Mouse (Mus musculus) cerebellum, adult 9-11 months (tissue): ENCODE measurements around the gene 1600012H06Rik.
"Not testable (repeated sequence)": the region's sequence is repeated elsewhere in the genome, so short reads cannot be mapped to it uniquely, and the experiment has no call there.

Experiments
- DNase-seq: peaks from one replicate; pipeline ENCODE4 v3.0.0; 2022

The 1600012H06Rik gene

GRCm38 (mm10) chr17:14943009-14943728 lies at the start of gene 1600012H06Rik, which contains the start of gene Wdr27:
1600012H06Rik (plus strand) TSS chr17:14943184.
Wdr27 (minus strand) TSS chr17:14943158.
- DNase-seq = peak; percentile 98

- DNase-seq = not testable (repeated sequence)
Measured at GRCm38 (mm10) chr17:14895058-14895457, 47.9 kb upstream of the 1600012H06Rik start.

DNA sequence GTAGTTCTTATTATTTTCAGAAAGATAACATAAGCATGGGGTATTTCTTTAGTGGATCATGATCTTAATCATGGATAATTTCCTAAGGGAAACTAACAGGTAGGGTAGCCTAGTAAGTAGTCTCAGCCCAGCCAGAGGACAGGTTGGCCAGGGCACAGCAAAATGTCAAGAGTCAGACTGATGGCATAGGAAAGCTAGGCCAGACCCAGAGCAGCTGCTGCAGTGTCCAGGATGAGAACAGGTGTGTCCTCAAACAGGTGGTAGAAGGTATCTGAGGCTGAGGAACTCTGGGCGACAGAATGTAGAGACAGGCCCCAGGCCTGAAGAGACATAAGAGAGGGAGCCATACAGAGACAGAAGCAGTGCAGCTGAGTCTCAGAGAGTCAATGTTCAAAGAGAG lies 44.0 kb upstream of the 1600012H06Rik start:
- DNase-seq = no peak

DNA sequence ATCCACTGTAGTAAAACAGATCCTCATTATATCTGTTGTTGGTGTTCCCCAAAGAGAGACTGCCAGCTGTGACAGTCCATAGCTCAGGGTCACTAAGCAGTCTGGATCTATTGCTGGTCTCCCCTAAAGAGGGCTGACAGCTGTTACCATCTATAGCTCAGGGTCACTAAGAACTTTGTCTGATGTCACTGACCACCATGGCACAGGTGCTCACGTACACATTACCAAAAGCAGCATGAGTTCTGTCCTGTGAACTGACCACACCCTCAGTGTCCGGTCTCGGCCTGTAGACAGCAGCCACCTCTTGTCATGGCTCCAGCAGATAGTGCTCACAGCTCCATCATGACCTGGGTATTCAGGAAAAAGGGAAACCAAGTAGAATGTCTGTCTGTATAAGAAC lies 39.8 kb upstream of the 1600012H06Rik start:
- DNase-seq = no peak

DNA sequence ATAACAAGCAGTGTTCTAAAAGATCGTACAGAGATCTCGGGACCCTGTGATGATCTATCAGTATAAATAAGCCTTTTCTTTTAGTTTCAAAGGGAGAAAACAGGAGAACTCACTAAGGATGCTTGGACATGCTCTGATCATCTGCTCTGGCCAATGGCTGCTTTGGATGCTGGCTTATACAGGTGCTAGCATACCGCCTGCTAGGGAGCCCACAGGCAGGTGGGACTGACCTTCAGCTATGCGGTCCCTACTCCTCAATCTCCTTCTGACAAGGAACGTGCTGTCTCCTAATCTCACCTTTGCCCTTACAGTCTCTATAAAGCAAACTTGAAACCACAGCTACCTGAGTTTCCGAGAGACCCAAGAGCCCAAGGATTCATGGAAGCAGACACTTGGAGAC lies 38.8 kb upstream of the 1600012H06Rik start:
- DNase-seq = no peak

DNA sequence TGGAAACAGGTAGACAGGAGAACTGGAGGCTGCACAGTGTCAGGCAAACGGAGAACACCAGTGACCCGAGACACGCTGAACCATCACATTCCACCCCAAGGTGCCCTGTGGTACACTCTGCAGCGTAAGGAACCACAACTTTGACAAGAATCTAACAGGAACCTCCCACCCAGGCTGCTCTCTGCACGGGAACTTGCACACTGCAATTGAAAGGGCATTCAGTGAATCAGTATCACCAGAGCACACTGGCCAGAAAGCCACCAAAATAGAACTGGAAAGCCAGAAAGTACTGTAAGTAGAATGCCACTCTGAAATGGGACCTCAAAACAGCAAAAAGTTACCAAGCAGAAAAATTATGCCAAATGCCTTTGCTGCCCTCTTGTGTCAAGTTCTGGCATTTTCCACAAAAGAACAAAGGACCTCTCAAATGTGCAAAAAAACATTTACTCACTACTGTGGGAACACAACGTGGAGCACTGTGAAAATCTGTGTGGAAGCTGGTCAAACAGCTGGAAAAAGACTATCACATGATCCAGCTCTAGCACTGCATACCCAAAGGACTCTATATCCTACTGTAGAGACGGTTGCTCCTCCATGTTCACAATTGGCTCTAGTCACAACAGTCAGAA lies 38.2 kb upstream of the 1600012H06Rik start:
- peak; percentile 21 for DNase-seq

- DNase-seq = no peak
Measured at GRCm38 (mm10) chr17:14906611-14907010, 36.4 kb upstream of the 1600012H06Rik start.

GRCm38 (mm10) chr17:14907136-14907535 lies 35.8 kb upstream of the 1600012H06Rik start:
- no peak for DNase-seq

- no peak for DNase-seq
Measured at GRCm38 (mm10) chr17:14909331-14909730, 33.7 kb upstream of the 1600012H06Rik start.

DNA sequence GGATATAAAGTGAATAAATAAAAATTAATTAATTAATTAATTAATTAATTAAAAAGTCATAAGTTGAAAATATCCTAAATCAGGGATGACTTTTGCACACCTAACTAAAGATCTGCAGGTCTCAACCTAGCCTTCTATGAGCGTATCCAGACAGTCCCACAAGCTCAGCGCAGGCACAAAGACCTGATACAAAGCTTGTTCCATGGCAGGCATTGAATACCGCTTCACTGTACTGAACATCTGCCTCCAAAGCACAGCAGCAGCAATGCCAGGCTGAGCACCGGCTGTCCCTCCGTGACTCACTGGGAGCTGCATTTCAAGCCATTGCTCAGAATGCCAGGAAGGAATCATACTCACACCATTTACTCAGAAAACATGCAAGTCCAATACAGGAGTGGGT lies 32.2 kb upstream of the 1600012H06Rik start:
- no peak for DNase-seq

- DNase-seq = no peak
Measured at GRCm38 (mm10) chr17:14912420-14912819, 30.6 kb upstream of the 1600012H06Rik start.

DNA sequence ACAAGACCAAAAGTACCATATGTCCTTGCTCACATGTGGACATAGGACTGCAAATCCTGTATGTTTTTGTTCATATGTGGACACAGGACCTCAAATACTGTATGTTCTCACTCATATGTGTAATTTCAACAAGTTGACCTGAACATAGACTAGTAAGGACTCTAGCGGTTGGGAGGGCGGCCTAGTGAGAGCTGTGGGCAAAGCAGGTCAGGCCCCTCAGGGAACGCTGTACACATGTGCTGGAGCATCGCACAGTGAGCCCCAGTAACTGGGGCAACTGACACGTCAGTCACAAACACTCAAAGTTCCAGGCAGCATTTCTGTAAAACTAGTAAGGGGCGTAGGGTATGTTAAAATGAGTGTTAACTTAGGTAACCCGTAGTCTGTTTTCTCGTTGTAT lies 30.0 kb upstream of the 1600012H06Rik start:
- no peak for DNase-seq

- no peak for DNase-seq
Measured at GRCm38 (mm10) chr17:14914401-14914800, 28.6 kb upstream of the 1600012H06Rik start.

DNA sequence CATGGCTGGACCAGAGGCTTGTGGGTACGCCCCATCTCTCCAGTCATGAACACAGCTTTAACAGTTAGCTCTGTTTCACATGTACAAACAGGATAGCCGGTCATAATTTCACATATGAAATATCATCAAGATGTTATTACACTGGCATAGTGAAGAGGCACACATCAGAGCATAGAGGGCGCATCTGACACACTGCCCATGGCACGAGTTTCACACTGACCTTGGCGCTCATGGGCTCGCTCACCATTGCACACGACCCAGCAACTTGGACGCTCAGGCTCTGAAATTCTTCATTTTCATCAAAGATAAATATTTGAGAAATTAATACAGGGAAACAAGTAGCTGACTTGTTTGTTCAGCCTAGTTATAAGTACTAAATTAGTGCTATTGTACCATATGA lies 25.1 kb upstream of the 1600012H06Rik start:
- no peak for DNase-seq

DNA sequence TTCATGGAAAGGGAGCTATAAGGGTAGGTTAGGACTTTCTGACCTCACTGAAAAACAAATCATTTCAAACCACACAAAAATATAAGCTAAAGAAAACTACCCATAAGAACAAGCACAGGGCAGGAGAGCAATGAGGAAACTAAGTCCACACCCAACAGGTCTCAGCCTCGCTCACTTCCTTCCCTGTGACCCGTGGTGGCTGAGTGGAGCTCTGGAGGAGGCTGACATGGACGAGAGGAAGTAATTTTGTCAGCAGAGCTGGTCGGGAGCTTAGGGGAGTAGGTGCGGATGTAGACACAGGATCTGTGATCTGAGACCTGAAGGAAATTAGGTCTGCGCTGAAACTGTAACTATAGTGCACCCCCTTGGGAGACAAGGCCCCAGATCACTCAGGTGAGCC lies 21.4 kb upstream of the 1600012H06Rik start:
- DNase-seq = no peak

- no peak for DNase-seq
Measured at GRCm38 (mm10) chr17:14927644-14928218, 15.3 kb upstream of the 1600012H06Rik start.

DNA sequence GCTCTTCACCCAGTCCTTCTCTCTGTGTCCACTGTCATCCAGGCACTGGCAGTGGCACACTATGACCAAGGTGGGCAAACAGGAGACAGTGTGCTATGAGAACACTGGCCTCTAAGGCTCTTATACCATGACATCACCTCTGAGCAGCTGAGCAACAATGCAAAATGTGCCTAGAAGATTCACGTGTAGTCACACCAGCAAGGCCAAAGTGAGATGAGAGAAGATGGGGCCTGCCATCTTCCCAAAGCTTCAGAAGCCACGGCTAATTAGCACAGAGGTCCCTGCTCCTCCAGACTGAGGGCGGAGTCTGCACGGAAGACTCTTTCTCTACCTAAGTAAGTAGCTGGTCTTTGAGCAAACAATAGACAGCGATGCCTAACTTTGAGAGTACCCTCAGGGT lies 14.4 kb upstream of the 1600012H06Rik start:
- DNase-seq = no peak

DNA sequence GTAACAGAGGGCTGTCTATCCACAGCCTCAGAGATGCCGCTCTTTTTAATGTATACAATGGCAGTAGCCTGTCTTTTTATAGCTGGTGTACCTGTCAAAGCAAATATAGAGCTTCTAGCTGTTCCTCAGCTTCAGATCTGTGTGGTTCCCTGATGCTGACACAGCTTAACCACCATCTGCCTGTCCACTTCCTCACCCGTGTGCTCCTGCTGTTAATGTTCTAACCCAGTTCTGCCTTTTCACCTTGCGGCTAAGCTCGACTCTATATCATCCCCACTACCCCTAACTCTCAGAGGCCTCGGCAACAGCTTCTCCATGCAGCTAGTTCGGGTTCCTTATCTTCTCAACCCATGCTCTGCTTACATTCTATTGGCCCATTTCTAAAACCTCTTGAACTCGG lies 12.3 kb upstream of the 1600012H06Rik start:
- DNase-seq = no peak

GRCm38 (mm10) chr17:14931469-14931868 lies 11.5 kb upstream of the 1600012H06Rik start:
- DNase-seq = no peak

GRCm38 (mm10) chr17:14935280-14935679 lies 7.7 kb upstream of the 1600012H06Rik start:
- DNase-seq = not testable (repeated sequence)

DNA sequence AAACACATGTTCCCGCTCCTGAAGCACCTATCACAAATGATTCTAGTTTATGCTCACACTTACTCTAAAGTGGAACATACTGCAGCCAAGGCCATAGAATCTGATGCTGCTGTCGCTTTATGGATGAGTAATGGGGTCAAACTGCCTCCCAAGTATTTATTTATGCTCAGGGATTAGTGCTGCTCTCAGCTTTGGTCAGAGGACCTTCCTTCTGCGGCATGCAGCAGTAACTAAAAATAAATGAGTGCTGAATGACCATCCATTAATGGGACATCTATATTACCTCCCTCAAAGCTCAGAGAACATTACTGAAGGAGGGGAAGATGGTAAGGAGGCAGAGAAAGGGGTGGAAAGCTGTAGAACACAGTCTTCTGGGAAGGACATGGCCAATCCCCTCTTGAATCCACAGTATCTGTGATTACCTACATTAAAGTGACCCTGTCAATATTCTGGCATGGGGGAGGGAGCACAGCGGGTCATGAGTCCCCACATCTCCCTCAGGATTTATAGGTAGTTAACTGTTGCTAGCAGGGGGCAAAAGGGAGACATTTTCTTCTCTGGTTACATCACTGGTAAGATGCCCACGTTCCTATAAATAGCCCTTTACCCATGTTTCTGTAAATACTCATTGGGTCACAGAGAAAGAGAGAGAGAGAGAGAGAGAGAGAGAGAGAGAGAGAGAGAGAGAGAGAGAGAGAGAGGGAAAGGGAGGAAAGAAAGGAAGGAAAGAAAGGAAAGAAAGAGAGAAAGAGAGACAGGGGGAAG lies 7.0 kb upstream of the 1600012H06Rik start:
- no peak for DNase-seq

DNA sequence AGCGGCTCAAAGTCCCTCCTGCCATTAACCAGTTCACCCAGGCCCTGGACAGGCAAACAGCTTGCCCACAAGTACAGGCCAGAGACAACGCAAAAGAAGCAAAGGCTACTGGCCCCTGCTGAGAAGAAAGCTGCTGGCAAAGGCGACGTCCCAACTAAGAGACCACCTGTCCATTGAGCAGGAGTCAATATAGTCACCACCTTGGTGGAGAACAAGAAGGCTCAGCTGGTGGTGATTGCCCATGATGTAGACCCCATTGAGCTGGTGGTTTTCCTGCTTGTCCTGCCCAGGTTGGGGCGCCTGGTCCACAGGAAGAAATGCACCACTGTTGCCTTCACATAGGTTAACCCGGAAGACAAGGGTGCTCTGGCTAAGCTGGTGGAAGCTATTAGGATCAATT lies 803 bp upstream of the 1600012H06Rik start:
- peak; percentile 50 for DNase-seq

- no peak for DNase-seq
Measured at GRCm38 (mm10) chr17:14943729-14944059, 710 bp downstream of the 1600012H06Rik start.

- DNase-seq = no peak
Measured at GRCm38 (mm10) chr17:14944551-14944950, 1.6 kb downstream of the 1600012H06Rik start.
